Mouse (Mus musculus) thymus, postnatal 4 days (tissue): ENCODE results near the gene Fam98b.

Source experiments
- DNase-seq: peaks from one replicate; pipeline ENCODE4 v3.0.0; 2021

Fam98b gene

DNA sequence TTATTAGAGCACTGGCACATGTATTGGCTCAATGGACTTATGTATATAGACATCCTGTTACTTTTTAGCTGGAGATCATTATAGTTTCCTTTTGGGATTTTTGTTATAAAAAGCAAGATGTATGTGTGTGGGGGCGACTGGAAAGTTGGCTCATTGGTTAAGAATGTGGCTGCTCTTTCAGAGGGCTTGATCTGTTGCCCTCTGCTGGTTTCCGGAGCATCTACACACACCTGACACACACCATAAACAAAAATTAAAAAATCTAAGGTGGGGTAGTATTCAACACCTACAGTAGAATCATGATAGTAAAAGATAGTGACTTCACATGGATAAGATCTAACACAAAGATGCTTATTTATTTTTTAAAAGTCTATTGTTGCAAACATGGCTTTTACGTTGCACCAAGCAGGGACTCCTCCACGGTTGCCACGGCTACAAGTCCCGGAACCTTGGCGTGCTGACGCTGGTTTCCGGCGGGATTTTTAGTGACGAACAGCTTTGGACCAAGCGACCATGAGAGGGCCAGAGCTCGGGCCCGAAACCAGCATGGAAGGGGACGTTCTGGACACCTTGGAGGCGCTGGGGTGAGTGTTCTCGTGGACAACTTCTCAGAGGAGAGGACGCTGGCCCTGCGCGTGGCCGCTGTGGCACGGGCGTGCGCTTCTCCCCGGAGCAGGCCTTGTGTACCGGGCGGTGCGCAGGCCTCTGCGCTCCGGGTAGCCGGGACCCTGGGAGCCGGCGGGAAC is at the start of gene Fam98b:
Gene Fam98b, plus strand, starts transcription at position 485 of the 746 bp plus-strand sequence.
- peak; percentile 92 for DNase-seq

DNA sequence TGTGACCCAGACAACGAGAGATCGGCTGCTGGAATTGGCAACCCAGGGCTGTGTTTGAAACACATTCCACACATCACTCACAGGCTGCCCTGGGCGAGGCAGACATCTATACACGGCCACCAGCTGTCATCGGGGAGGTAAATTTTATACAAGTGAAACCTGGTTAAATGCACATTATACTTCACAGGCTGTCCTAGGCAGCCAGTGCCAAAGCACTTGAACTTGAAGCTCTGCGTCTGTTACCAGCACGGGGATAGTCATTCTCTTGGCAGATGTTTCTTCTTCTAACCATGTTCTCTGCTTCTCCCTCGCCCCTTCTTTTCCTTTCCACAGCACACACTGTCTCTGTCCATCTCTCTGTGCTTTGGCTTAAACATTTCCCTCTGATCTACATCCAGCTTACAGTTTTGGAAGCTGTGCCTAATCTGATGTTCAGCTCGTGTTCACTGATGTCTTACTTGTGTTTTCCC is 48.6 kb upstream of the Fam98b start:
- DNase-seq, result no peak

DNA sequence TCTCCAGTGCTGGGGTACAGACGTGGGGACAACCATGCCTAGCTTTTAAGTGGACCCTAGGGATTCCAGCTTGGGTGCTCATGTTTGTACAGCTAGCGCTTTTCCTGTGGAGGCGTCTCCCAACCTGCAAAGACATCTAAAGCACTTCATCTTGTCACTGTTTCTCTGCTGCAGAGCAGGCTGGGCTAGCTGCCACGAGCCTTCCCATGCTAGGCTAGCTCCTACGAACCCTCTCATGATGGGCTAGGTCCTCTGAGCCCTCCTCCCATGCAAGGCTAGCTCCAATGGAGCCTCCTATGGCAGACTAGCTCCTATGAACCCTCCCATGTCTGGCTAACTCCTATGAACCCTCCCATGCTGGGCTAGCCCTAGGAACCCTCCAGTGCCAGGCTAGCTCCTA is 46.2 kb upstream of the Fam98b start:
- no peak for DNase-seq

DNA sequence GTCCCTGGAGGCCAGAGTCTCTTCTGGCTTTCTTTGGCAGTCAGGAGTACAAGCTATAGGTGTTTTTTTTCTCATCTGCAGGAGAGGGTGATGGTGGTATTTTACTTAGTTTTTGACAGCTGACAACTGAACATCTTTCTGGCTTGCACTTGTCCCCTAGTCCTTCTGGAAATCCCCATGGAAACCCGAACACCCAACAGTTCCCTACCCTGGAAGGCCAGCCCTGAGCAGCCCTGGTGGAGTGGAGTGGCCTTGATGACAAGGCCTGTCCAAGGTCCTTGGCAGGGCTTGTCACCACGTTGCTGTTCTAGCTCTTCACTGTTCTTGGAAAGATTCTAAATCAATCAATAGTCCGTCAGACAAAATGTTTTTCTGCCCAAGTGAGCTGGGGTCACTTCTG is 45.0 kb upstream of the Fam98b start:
- DNase-seq, result no peak

DNA sequence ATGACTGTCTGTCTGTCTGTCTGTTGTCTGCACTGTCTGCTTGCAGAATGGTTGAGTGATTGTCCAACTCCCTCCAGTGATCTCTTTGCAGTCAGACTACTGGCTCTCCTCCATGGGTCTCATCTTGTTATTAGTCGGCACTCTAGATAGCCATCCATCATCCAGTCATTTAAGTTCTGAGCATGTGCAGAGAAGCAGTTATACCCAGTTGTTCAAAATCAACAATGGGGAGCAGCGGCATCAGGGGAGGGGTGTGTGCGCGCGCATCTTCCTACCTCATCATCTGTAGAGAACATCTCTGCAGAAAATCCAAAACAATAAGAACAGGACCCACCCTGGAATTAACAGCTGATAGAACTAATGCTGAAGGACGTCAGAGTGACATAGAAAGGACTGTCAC is 44.5 kb upstream of the Fam98b start:
- DNase-seq, result no peak

DNA sequence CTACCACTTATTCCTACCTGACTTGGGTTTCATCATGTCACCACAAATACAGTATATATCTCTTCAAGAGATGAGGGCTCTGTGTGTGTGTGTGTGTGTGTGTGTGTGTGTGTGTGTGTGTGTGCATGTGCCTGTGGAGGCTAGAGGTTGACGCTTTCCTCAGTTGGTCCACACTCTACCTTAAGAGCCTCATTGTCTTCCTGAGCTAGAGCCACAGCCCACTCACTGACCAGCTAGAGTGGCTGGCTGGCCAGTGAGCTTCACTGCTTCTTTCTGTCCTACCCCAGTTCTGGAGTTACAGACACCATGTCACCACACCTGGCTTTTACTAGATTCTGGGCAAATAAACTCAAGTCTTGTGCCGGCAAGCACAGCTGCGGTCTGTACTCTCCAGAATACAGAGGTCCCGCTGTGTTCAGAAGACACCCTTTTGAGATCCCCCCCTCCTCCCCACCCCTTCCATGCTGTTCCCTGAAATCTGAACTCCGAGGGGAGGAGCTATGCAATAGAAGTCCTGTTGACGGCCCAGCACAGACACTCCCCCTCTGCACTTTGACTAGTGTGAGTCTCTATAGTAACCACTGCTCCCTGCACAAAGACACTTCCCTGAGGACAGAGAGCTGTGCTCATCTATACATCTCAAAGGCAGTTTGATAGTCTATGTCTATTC is 39.0 kb upstream of the Fam98b start:
- DNase-seq, result no peak

DNA sequence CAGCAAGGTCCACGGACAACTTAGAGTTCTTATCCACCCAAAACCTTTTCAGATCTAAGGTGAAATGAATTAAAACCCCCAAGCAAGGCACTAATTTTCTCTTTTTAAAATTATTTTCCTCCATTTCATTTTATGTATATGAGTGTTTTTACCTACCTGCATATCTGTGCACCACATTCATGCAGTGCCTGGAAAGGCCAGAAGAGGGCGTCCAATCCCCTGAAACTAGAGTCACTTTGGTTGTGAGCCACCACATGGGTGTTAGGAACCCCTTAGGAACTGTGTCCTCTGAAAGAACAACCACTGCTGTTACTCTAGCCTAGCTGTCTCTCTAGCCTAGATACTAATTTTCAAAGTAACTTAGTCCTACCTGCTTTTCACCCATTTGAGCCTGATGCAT is 33.4 kb upstream of the Fam98b start:
- peak; percentile 43 for DNase-seq

DNA sequence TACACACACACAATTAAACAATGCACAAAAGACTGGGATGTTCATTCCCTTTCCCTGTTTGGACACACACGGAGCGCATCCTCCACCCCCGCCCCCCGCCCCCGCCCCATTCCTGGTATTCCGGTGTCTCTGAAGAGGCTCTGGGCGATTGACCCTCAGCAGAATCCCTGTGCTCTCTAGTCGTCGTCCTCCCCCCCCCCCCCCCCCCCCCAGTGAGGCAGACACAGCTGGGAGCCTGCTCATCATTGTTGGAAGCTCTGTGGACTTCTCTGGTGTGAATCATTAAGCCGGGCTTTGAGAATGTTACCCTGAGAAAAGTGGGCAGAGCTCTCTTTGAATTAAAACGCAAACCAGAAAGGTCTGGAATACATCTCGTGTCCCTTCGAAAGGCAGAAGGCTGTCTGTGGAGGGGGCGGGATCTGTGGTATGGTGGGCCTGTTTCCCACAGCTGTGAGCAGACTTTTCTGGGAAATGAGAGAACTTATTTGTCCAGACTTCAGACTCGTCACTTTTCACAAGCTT is 31.8 kb upstream of the Fam98b start:
- DNase-seq, result no peak

DNA sequence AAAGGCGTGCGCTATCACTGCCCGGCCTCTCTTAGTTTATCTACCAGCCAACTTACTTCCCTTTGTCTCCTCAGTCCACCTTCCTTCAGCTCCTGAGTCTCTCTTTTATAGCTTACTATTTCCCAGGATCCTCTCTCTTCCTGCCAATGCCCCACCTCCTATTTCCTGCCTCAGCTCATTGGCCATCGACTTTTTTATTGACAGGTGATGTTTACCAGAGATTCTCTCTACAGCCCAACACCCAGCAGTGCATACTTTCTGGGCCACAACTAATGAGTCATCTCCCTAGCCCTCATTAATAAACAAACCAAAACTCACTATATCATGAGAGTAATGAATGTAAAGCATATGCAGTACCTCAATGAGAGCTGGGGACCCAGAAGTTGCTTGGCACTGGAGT is 30.0 kb upstream of the Fam98b start:
- no peak for DNase-seq

DNA sequence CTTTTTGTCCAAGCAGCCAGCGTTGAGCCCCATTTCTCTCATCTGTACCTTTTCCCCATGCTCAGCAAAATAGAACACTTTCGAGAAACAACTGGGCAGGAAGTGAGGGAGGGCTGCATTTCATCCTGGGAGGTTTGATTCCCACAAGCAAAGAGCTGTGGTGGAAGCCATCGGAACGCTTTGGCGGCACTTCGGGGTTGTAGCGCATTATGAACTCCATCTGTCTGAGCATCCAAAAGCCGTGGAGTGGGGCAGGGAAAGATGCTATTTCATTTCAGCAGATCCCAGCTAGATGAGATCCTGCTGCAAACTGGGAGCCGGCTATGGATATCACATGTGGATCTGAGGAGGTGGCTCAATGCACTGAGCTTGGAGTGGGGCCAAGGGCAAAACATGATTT is 26.9 kb upstream of the Fam98b start:
- no peak for DNase-seq

DNA sequence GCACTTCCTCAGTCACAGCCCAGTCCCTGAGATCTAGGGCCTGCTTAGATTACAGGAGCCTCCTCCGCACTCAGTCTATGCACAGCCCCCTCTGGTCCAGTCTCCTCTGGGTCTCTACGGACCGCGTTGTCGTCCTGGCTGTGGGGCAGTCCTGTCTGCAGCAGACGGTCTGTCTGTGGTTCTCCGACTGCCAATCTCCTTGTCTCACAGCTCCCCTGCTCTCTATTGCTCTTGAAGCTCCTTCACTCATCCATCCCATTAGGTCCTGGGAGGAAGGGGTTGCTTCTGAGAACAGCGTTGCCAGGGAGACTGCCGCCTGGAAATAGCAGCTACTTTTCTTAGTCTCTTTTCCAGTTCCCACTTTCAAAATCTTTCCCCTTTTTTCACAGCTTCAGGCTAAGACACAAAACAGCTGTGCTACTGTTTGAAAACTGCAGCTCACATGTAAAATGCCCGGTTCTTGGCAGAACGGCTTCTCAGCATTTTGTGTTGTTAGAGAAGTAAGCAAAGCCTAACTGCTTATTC is 20.9 kb upstream of the Fam98b start:
- no peak for DNase-seq

DNA sequence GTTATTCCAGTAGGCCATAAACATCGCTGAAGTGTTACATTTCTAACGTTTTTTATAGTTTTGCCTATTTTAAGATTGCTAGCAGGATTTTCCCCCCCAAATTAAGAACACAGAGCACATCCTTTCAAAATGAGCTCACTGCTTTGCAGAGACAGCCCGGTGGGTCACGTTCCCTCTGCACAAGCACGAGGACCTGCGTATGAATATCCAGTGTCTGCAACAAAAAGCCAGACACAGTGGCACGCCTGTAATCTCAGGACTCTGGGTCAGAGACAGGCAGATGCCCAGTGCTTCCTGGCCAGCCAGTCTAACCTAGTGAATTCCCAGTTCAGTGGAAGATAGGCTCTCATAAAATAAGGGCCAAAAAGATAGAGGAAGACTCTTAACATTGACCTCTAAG is 19.3 kb upstream of the Fam98b start:
- no peak for DNase-seq

DNA sequence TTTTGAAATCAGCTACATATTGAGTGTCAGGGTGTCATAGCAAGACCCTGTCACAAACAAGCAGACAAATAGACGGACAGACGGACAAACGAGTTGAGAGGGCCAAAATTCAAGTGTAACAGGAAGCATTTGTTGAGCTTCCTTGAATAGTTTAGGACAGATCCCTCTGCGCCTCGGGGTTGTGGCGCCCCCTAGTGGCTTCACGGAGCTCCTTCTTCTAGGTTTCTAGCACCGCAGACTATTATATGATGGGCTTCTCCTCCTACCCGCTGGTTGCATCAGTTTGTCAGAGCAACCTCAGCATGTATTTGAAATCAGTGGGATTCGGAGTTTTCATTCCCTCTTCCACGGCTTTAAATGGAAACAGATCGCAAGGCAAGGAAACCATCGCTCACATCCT is 18.3 kb upstream of the Fam98b start:
- peak; percentile 90 for DNase-seq

DNA sequence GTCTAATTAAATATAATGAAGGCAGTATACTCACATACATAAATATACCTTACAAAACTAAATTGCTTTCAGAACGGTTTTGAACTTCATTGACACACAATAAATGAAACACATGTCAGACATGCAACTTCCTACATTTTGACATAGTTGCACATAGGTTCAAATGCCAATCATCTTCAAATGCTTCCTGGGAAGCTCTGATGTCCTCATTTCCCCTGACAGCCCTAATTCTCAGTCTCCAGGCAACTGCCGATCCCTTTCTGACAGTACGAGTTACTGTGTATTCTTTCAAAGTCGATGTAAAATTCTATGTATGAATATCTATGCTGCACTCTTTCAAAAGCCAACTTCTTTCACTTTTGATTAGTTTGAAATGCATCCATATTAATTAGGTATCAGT is 7.6 kb upstream of the Fam98b start:
- DNase-seq, result no peak

DNA sequence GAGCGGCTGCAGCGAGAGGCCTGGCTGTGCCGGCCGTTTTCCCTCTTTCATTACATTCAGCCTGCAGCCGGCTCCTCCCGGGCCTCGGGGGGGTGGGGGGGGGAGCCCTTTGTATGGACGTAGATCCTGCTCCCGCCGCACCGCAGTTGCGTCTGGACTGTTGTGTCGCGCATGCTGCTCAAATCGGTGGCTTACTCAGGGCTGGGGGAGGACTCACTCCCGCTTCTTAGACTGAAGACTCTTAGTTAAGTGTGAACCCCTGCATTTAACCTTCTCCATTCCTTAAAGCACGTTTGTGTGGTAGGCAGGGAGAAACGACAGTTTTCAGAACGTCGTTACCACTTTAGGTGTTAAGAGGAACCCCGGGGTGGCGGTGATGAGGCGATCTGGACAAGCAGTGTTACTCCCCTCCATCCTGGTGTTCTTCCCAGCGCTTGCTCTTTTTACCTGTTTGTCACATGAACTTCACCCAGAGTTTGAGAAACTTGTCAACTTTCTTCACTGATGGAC is 517 bp downstream of the Fam98b start:
- no peak for DNase-seq

DNA sequence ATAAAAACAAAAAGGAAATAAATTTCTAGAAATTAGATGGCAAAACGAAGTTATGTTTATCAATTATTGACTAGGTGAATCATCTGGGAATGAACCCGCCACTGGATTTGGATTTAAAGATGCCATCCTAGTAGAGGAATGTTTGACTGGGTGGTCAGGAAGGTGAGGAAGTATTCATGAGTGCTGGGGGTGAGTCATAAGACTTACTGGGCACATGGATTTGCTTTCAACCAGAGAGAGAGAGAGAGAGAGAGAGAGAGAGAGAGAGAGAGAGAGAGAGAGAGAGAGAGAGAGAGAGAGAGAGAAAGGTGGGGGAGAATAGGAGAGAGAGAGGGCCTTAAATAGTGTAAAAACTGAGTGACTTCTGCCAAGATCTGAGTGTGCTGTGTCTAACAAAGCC is 5.9 kb downstream of the Fam98b start:
- DNase-seq, result no peak

DNA sequence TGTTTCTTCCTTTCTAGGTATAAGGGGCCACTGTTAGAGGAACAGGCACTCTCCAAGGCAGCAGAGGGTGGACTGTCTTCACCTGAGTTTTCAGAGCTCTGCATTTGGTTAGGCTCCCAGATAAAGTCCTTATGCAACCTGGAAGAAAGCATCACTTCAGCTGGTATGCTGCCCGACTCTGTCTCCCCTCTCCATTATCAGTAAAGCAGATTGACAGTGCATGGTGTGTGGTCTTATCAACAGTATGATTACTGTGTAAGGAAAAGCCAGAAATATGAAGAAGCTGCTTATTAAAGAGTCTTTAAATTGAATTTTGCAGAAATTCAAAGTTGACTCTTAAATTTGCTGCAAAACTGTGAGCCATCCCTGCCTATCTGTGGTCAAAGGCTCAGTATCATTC is 8.1 kb downstream of the Fam98b start:
- no peak for DNase-seq

DNA sequence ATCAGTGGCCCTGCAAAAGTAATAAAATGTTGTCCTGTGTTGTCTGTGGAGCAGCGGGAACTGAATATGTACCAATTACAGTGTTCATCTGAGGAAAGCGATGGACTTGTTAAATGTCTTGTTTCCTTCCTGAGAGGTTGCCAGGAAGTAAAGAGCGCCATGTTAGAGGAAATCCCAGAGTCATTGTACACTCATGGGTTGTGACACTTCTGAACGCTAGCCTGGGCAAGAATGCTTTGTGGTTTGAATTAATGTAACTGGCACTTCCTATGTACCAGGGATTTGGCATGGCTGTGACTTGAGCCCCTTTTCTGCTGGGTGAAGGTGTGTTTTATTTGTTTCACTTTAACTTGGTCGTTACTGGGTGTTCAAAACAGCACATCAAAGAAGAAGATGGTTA is 12.6 kb downstream of the Fam98b start:
- DNase-seq, result no peak

DNA sequence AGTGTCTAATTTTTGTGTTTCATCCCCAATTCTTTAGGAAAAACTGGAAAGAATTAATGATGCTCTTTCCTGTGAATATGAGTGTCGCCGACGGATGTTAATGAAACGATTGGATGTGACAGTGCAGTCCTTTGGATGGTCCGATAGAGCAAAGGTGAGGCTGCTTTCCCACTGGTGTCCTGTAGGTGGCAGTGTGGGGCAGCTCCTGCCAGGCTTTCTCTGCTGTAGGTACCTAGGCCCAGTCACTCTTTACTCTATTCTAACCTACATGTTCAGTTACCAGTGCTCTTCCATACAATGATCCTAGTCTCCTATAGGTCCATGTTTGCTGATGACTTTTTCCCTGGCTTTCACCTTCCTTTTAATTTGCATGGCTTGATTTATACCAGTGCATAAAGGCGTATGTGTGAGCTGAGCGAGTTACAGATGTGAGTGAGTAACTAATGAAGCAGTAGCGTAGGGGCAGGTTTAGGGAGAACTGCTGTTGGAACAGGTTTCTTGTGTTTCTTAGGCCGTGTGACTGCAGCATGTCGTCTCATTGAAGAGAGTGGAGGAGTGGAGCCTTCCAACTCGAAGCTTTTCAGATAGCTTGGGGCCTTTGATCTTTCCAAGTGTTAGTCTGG is 14.4 kb downstream of the Fam98b start:
- DNase-seq, result peak; percentile 86

DNA sequence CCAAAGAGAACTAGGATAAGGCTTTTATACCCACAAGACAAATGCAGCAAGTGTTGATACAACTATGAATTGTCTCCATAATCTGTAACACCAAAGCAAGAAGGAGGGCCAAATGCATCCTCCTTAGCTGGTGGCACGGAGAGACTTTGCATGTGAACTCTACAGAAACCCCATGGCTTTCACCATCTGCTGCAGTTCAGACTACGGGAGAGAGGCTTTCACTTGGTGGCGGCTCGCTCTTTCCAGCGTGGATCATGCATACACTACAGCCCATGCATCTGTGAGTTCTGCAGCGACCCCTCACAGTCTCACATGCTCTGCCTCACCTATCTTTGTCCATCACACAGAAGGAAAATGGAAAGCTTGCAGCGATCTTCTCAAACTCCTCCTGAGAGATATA is 38.8 kb downstream of the Fam98b start:
- no peak for DNase-seq

DNA sequence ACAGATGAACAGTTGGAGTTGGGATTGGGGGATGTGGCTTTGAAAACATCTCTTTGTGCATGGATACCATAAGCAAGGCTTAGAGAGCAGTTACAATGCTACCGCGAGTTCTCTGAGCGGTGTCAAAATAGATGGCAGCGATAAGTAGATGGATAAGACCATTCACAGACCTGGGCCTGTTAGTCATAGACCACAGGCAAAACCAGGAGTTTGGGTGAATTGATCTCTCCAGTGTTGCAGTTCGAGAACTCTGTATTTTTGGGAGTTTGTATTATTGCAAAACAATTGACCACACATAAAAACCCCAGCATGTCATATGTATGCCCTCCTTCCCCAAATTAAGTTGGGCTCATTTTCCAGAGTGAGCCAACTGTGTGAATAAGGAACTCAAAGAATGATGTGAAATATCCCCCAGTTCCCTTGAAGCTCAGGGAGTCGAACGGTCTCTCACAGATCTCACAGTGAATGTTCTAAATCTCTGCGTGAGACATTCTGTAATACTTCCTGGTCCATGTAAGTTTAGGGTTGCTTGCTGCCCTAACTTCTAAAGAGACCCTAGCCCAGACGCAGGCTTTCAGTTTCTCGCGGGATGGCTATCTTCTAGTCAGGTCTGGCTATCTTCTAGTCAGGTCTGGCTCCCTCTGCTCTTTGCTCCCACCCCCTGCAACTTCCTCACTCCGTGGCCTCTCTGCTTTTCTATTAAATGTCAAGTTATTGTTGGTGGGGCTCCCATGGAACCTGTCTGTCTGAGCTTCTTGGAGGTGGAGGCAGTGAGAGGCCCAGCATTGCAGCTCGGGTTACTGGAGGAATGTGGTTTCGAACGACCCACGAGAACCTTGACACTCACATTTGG is 50.3 kb downstream of the Fam98b start:
- no peak for DNase-seq
